Mouse (Mus musculus): ENCODE results near the gene Gm47996.
"Not testable (repeated sequence)": the region's sequence is repeated elsewhere in the genome, so short reads cannot be mapped to it uniquely, and the experiment has no call there.

Gene Gm47996

DNA sequence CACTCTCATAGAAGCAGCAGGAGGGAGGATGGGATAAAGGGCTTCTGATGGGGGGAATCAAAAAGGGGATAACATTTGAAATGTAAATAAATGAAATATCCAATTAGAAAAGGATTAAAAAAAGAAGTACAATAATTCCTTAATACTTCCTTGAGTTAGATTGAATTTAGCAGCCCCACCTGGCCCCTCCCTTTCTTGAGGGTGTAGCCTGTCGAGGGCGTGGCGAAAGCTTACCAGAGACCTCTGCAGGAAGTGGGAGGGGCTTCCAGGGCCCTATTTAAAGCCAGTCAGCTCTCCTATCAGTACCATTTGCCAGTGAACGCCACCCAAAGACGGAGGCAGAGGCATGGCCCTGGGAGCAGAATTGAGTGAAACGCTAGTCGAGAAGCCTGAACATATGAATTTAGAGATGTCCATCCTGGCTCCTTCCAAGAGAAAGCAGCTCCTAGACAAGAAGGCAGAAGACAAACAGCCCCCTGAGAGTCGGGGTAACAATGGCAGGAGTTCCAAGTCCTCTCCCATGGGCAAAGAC, at the start of gene Gm47996:
Gene Gm47996, plus strand, starts transcription at position 308 of the 532 bp plus-strand sequence.
- DNase-seq (ENCODE audit: low read depth), result not testable (repeated sequence)

DNA sequence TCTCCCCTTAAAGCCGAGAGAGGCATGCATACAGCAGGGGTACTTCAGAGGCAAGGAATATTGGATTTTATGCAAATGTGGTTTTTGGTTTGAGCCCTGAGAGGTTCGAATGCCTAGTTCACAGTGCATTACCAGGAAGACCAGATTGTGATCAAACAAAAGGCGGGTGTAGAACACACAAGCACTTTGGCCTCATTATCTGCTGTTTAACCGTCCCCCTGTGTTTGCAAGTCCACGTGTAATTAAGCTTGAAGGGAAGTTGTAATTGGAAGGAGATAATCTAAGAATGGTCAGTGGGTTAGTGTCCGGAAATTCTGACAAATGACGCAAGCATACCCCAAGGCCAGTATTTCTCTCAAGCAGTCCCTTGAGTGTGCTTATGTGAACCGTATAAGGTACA, 43.9 kb upstream of the Gm47996 start:
- no peak for DNase-seq (ENCODE audit: low read depth)

DNA sequence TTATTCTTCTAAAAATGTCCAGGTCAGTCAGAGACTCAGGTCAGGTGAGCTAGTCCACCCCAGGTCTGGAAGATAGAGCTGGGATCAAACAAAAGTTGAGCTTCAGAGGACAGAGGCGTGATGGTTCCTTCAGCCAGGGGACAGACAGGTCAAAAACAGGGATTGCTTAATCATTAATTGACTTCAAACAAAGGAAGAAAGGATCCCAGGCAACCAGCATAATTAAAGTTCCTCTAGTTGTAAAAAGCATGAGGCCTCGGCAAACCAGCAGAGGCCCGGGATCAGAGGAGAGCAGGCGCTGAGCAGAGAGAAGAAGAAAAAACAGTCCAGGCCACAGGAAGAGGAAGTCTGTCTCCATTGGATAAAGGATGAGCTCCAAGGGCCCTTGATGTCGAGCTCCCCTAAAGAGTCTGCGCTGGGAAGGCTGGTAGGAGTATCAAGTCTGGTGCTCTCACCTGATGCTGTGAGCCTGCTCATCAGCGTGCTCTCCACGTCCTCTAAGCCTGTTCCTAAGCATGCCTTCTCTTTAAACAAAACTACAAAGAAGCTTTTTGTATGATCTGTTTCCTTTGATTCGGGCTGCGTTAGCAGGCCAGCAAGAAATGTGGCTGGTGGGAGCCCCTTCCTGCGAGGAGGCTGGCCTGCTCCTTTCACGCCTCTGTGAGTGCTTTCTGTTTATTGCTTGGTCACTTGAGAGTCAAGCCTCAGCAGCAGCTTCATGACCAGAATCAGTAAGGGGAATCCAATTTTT, 42.5 kb upstream of the Gm47996 start:
- DNase-seq (ENCODE audit: low read depth), result no peak

DNA sequence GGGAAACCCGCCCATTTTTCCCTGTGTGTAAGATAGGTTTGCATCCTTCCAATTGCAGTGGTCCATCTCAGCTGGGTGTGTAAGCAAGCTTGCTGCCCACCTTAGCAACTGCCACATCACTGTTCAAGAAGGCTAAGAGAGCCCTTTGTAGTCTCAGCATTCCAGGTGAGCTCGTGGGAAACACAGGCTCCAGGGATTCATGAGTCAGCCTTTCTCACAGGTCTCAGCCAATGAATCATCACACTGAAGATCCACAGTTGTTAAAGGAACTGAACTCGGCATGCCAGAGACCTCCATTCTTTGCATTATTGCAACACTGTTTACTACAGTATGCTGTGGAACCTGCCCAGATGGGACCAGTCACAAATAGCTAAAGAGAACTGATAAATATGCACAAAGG, 41.3 kb upstream of the Gm47996 start:
- no peak for DNase-seq (ENCODE audit: low read depth)

DNA sequence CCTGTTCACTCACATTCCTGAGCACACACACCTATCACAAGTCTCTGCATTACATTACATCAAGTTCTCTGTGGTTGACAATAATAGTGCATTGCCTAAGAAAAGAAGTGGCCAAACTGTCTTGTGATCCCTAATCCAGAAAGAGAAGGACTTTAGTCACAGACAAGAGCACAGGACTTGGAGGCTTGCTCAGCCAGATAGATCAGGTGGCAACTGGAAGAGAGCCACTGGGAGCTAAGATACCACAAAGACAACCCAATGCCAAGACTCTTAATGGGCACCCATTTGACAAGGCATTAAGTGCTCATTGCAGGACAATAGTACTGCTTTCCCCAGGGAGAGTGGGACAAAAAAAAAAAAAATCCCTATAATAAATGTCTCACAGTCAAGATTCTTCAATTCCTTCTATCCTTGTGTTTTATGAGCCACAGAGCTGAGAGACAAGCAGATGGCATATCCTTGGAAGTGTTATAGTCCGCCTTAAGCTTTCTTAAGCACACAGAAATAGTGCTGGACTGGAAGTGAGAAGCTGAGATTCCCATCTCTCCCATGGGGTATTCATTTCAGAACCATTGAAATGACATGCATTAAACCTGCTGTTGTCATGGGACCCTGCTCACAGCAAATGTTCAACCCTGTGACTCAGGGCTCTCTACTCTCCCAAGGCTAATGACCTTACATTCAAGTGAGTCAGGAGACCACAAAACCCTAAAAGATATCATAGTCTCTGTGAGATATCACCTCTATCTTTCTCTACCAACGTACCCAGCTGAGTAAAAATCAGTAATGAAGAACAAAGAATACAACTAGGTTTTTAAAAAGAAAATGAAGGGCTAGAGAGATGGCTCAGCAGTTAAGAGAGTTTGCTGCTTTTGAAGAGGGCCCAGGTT, 38.1 kb upstream of the Gm47996 start:
- DNase-seq (ENCODE audit: low read depth), result no peak

DNA sequence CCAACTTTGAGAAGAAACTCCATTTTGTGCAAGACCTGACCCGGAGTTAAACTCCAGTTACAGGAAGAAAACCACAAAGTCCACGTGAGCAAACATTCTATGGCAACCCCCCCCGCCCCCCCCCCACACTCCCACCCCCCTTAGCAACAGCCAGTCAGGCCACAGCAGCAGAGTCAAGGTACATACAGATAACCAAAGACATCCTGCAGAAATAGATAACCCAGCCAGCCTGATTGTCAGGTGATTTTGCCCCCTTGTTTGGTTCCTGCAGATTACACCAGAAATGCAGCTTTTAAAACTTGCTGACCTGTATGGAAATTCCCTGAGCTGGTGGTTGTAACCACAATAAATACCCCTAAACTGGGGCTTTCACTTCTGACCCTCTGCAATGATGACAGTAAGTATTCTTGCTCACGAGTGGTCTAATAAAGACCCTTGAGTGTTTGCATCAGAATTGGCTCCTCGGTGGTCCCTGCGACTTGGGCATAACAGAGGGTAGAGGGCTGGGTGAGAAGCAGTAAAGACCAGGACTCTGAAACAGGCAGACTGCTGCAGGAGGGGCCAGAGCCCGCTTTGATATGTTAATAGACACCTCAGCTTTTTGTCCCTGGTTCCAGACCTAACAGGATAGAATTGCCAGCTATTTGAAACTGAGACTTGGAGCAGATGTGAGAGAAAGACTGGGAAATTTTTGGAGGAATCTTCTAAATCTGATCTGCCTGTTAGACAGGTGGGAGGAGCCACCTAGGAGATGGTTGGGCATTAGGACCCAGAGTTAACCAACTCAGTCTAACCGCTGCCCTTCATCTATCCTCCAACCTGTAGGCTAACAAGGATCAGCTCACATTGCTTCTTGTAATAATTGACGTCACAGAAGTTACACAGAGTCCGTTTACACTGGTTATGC, 32.6 kb upstream of the Gm47996 start:
- DNase-seq (ENCODE audit: low read depth), result peak; percentile 34

DNA sequence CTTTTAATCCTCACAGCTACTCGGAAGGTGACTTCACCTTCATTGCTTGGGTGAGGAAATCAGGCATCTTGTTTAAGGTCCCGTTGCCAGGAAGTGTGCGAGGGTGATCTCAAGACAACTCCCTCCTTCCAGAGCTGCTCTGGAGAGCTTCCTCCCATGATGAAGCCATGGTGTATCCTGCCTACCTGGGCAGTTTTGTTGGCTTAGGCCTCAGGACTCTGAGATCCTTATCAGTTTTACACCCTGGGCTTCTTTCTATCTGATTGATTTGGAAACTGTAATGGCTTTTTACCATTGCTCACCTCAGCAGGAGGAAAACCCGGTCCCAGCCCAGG, 32.0 kb upstream of the Gm47996 start:
- DNase-seq (ENCODE audit: low read depth), result no peak

DNA sequence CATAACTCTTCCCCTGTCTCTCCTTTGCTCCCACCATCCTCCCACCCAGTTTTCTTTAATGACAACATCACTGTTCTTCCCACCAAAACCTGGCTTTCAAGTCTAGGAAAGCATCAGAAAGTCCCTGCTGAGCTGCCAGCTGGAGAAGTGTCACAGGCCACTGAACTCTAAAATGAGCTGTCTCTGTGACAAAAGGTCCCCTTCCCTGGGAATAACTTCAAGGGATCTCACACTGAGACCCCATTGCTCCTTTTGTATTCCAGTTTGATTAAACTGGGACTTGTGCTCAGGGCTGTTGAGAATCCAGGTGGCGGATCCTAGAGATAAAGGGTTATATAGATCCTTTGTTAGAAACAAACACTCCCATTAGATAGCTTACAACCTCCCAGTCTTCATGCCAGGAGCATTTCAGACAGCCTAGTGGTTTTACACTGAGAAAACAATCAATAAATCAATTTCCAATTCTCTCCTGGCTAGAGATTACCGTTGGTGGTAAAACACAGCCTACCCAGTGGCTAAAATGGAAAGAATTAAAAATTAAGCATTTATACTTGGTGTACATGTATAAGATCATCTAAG, 31.3 kb upstream of the Gm47996 start:
- DNase-seq (ENCODE audit: low read depth), result no peak

DNA sequence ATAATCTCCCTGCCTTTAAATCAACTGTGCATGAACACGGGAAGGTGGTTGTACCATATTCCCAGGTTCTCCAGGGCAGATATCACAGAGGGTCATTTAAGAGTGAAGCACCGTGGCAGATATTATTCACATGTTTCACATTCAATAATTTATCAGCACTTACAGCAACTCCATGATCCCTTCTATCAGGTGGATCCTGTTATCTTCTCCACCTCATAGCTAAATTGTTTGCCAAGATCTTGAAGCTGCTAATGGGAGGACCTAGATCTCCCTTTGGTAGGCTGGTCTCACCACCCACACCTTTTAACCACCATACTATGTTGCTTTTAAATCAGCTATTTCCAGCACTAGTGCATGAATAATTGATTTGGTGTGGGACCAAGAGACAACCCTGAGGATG, 29.8 kb upstream of the Gm47996 start:
- no peak for DNase-seq (ENCODE audit: low read depth)

DNA sequence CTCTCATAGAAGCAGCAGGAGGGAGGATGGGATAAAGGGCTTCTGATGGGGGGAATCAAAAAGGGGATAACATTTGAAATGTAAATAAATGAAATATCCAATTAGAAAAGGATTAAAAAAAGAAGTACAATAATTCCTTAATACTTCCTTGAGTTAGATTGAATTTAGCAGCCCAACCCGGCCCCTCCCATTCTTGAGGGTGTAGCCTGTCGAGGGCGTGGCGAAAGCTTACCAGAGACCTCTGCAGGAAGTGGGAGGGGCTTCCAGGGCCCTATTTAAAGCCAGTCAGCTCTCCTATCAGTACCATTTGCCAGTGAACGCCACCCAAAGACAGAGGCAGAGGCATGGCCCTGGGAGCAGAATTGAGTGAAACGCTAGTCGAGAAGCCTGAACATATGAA, 27.7 kb upstream of the Gm47996 start, which contains the start of gene Gm47985:
Gene Gm47985, plus strand, starts transcription at position 272 of the 400 bp plus-strand sequence.
- DNase-seq (ENCODE audit: low read depth), result not testable (repeated sequence)

DNA sequence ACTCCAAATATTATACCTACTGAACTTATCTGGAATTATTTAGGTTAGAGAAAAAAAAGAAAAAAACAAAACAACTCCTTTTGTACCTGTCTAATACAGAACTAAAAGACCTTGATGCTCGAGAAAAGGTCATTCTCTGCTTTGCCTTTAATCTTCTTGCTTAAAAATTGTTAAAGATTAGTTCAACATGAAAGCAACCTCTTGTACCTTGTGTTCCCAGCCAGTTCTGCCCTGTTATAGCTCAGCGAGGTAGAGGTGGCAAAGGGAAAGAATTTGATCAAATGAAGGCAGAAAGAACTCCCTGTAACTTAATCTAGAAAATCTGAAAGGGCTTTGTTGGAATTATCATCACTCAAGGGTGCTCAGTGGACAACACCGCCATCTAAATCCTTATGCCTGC, 23.7 kb upstream of the Gm47996 start:
- not testable (repeated sequence) for DNase-seq (ENCODE audit: low read depth)

DNA sequence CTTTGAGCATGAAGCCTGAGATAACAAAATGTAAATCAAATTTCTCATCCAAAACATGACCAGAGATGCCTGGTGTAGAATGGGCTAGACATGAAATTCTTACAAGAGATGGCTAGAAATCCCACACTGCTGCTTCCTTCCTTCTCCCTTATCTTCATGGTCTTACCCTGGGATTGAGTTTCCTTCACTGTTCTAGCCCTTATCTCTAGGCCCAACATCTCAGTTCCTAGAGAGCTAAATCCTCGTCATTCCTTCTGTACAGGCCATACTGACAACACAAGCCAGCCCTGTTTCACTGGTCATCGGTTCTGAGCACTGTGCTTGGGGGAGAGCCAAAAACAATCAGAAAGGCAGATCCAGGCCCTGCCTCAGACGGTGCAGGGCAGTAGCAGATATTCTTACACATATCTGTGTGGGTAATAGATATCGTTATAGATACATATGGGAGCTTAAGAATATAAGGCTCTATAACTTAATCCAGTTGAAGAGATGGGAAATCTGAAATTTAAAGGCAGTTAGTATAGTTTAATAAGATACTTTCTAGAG, 23.0 kb upstream of the Gm47996 start:
- DNase-seq (ENCODE audit: low read depth), result not testable (repeated sequence)

DNA sequence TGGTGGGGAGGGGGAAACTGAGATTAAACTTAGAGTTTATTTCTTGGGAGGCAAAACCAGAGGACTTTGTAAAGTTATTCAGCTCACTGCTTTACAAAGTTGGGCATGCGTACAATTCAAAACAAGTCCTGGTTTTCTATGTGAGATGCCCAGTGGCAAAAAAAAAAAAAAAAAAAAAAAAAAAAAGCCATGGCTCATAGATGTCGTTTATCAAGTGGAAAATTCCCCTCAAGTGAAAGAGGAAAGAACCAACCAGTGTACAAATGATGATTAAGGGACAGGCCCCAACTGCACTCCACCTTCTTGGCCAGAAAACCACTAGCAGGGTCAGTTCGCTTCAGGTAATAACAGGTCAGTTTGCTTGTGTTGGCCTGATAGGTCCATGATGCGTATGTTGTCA, 21.5 kb upstream of the Gm47996 start:
- no peak for DNase-seq (ENCODE audit: low read depth)

DNA sequence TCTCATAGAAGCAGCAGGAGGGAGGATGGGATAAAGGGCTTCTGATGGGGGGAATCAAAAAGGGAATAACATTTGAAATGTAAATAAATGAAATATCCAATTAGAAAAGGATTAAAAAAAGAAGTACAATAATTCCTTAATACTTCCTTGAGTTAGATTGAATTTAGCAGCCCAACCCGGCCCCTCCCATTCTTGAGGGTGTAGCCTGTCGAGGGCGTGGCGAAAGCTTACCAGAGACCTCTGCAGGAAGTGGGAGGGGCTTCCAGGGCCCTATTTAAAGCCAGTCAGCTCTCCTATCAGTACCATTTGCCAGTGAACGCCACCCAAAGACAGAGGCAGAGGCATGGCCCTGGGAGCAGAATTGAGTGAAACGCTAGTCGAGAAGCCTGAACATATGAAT, 17.9 kb upstream of the Gm47996 start, which contains the start of gene Gm8947:
Gene Gm8947, plus strand, starts transcription at position 302 of the 400 bp plus-strand sequence.
- DNase-seq (ENCODE audit: low read depth), result not testable (repeated sequence)

DNA sequence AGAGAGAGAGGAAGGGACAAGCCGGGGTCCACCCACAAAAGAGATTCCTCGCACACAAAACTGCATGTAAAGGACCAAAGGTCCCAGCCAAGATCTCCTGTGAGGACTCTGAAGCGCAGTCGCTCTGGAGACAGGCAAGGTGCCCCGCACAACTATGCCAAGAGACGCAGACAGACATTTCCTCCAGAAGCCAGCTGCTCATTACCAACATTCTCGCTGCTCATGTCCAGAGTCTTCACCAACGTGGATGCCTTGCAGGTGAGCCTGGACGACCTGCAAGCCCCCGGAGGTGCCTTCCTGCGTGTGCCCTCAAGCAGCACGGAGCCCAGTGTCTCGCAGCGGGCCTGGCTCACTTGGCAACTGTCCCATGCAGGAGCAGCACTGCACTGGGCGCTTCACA, 17.2 kb upstream of the Gm47996 start:
- not testable (repeated sequence) for DNase-seq (ENCODE audit: low read depth)

DNA sequence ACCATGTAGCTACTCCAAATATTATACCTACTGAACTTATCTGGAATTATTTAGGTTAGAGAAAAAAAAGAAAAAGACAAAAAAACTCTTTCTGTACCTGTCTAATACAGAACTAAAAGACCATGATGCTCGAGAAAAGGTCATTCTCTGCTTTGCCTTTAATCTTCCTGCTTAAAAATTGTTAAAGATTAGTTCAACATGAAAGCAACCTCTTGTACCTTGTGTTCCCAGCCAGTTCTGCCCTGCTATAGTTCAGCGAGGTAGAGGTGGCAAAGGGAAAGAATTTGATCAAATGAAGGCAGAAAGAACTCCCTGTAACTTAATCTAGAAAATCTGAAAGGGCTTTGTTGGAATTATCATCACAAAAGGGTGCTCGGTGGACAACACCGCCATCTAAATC, 13.9 kb upstream of the Gm47996 start:
- DNase-seq (ENCODE audit: low read depth), result not testable (repeated sequence)

DNA sequence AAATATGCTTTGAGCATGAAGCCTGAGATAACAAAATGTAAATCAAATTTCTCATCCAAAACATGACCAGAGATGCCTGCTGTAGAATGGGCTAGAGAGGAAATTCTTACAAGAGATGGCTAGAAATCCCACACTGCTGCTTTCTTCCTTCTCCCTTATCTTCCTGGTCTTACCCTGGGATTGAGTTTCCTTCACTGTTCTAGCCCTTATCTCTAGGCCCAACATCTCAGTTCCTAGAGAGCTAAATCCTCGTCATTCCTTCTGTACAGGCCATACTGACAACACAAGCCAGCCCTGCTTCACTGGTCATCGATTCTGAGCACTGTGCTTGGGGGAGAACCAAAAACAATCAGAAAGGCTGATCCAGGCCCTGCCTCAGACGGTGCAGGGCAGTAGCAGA, 13.2 kb upstream of the Gm47996 start:
- DNase-seq (ENCODE audit: low read depth), result not testable (repeated sequence)

DNA sequence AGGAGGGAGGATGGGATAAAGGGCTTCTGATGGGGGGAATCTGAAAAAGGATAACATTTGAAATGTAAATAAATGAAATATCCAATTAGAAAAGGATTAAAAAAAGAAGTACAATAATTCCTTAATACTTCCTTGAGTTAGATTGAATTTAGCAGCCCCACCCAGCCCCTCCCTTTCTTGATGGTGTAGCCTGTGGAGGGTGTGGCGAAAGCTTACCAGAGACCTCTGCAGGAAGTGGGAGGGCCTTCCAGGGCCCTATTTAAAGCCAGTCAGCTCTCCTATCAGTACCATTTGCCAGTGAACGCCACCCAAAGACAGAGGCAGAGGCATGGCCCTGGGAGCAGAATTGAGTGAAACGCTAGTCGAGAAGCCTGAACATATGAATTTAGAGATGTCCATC, 11.8 kb upstream of the Gm47996 start, which contains the start of gene Gm47995:
Gene Gm47995, plus strand, starts transcription at position 329 of the 400 bp plus-strand sequence.
- DNase-seq (ENCODE audit: low read depth), result not testable (repeated sequence)

DNA sequence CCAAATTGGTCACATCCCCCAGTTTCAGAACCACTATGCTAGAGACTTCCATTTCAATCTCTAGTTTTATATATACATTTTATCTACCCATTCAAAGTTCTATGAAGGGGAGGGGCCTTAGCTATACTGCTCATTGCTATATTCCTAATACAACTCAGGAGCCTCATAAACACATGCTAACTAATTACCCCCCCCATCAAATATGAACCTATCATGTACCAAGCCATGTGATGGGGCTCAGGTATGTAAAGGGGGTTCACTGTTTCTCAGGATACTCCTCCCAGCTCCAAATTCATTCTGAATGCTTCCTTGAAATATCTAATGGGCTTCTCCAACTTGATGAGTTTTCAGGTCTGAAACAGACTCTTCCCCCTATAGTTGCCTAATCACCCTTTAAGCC, 9.3 kb upstream of the Gm47996 start:
- DNase-seq (ENCODE audit: low read depth), result not testable (repeated sequence)

DNA sequence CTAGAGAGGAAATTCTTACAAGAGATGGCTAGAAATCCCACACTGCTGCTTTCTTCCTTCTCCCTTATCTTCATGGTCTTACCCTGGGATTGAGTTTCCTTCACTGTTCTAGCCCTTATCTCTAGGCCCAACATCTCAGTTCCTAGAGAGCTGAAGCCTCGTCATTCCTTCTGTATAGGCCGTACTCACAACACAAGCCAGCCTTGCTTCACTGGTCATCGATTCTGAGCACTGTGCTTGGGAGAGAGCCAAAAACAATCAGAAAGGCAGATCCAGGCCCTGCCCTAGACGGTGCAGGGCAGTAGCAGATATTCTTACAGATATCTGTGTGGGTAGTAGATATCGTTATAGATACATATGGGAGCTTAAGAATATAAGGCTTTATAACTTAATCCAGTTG, 7.2 kb upstream of the Gm47996 start:
- not testable (repeated sequence) for DNase-seq (ENCODE audit: low read depth)

DNA sequence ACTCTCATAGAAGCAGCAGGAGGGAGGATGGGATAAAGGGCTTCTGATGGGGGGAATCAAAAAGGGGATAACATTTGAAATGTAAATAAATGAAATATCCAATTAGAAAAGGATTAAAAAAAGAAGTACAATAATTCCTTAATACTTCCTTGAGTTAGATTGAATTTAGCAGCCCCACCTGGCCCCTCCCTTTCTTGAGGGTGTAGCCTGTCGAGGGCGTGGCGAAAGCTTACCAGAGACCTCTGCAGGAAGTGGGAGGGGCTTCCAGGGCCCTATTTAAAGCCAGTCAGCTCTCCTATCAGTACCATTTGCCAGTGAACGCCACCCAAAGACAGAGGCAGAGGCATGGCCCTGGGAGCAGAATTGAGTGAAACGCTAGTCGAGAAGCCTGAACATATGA, 6.1 kb upstream of the Gm47996 start, which contains the start of gene 3110040M04Rik:
Gene 3110040M04Rik, plus strand, starts transcription at position 304 of the 400 bp plus-strand sequence.
- DNase-seq (ENCODE audit: low read depth), result not testable (repeated sequence)
